Mouse (Mus musculus): ENCODE data around the gene Btnl10.
A peak's percentile ranks its signal among the peaks of the same experiment; 100 is the strongest.

Btnl10 gene

GRCm38 (mm10) chr11:58917745-58918366, at the start of gene Btnl10:
Gene Btnl10, plus strand, starts transcription at chr11:58917908.
- DNase-seq: no peak

GRCm38 (mm10) chr11:58867954-58868330, 49.8 kb upstream of the Btnl10 start:
- DNase-seq: peak in 1 of 2 experiments; percentile 15

GRCm38 (mm10) chr11:58870961-58871360, 46.7 kb upstream of the Btnl10 start:
- peak; percentile 36 to 52 for DNase-seq

GRCm38 (mm10) chr11:58883756-58884155, 34.0 kb upstream of the Btnl10 start:
- DNase-seq: no peak

GRCm38 (mm10) chr11:58890511-58890910, 27.2 kb upstream of the Btnl10 start:
- DNase-seq: no peak

- no peak for DNase-seq
Measured at GRCm38 (mm10) chr11:58894456-58894855, 23.3 kb upstream of the Btnl10 start.

GRCm38 (mm10) chr11:58897485-58897884, 20.2 kb upstream of the Btnl10 start:
- no peak for DNase-seq

- DNase-seq: no peak
Measured at GRCm38 (mm10) chr11:58901080-58901479, 16.6 kb upstream of the Btnl10 start.

- peak; percentile 95 to 97 for DNase-seq
Measured at GRCm38 (mm10) chr11:58903511-58904409, 13.9 kb upstream of the Btnl10 start, which contains the start of gene Zfp39. Gene Zfp39, minus strand, starts transcription at chr11:58904225.

- DNase-seq: no peak
Measured at GRCm38 (mm10) chr11:58904410-58904718, 13.3 kb upstream of the Btnl10 start.

GRCm38 (mm10) chr11:58904838-58905237, 12.9 kb upstream of the Btnl10 start:
- DNase-seq: peak in 1 of 2 experiments; percentile 38

GRCm38 (mm10) chr11:58913776-58914175, 3.9 kb upstream of the Btnl10 start:
- DNase-seq: no peak

- DNase-seq: peak in 1 of 2 experiments; percentile 23
Measured at GRCm38 (mm10) chr11:58914461-58915028, 3.2 kb upstream of the Btnl10 start.

- DNase-seq: peak in 1 of 2 experiments; percentile 40
Measured at GRCm38 (mm10) chr11:58916879-58917744, 596 bp upstream of the Btnl10 start.

GRCm38 (mm10) chr11:58918759-58919158, 1.1 kb downstream of the Btnl10 start:
- no peak for DNase-seq

- no peak for DNase-seq
Measured at GRCm38 (mm10) chr11:58922420-58922819, 4.7 kb downstream of the Btnl10 start.

GRCm38 (mm10) chr11:58926651-58927050, 8.9 kb downstream of the Btnl10 start:
- peak; percentile 58 to 74 for DNase-seq

- no peak for DNase-seq
Measured at GRCm38 (mm10) chr11:58927053-58927452, 9.3 kb downstream of the Btnl10 start.

- DNase-seq: peak; percentile 45 to 56
Measured at GRCm38 (mm10) chr11:58927790-58928651, 10.3 kb downstream of the Btnl10 start.

- no peak for DNase-seq
Measured at GRCm38 (mm10) chr11:58929055-58929454, 11.3 kb downstream of the Btnl10 start.

GRCm38 (mm10) chr11:58929641-58930040, 11.9 kb downstream of the Btnl10 start:
- DNase-seq: peak; percentile 49 to 63

- DNase-seq: no peak
Measured at GRCm38 (mm10) chr11:58930254-58930653, 12.5 kb downstream of the Btnl10 start.
